Mouse (Mus musculus) 3134 (cell line): ENCODE data around the gene Acer3.

Experiments
- DNase-seq: peaks from one replicate; pipeline ENCODE4 v3.0.0-alpha.2; 2011; ENCODE audit warnings: low spot score; ENCODE audit not compliant: insufficient read length; ENCODE audit errors: extremely low read depth

Gene Acer3

GRCm38 (mm10) chr7:98321083-98321482, at the start of gene Acer3:
Acer3 (minus strand) TSS chr7:98321208.
- no peak for DNase-seq

GRCm38 (mm10) chr7:98369762-98370369, 48.9 kb upstream of the Acer3 start:
- no peak for DNase-seq

DNA sequence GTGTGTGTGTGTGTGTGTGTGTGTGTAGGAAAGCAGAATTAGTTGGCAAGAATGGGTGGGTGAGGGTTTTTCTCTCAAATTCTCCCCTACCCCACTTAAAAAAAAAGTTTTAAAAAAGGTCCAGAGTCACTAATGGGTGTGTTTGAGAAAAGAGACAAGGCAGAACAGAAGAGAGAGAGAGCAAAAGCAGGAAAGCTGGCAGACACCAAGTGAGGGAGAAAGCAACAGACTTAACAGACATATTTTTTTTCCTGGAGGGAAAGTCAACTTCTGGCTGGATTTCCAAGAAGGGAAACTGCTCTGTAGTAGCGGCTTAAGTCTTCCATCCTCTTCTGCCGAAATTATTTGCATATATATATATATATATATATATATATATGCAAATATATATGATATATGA, 40.7 kb upstream of the Acer3 start:
- no peak for DNase-seq

DNA sequence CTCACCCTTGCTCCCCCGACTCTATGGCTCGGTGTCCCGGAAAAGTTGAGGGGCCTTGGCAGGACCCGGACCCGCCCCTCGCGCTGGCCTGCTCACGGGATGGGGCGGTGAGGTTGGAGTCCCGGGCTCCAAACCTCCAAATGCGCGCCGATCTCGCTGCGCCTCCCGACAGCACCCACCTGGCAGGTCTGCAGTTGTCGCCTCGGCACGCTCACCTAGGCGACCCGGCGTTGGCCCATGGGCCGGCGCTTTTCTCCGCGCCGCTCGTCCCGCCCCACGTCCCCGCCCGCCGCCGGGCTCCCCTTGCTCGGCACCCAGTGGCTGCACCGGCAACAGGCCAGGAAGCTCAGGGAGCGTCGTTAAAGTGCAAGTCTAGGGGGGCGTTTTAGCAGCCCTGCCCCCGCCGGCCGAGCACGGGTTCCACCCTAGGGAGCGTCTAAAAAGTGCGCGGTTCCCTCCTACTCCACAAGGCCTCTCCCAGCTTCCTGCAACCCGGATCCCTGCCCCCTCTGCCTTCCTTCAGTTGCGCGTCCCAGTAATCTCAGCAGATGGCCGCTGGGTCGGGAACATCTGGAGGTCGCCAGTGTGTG, 40.1 kb upstream of the Acer3 start, which contains the start of gene Tsku:
Gene Tsku (minus strand): TSS at position 266 of the 590 bp plus-strand sequence.
- peak; percentile 96 for DNase-seq

GRCm38 (mm10) chr7:98360621-98360990, 39.6 kb upstream of the Acer3 start:
- no peak for DNase-seq

GRCm38 (mm10) chr7:98359951-98360620, 39.1 kb upstream of the Acer3 start:
- peak; percentile 84 for DNase-seq

DNA sequence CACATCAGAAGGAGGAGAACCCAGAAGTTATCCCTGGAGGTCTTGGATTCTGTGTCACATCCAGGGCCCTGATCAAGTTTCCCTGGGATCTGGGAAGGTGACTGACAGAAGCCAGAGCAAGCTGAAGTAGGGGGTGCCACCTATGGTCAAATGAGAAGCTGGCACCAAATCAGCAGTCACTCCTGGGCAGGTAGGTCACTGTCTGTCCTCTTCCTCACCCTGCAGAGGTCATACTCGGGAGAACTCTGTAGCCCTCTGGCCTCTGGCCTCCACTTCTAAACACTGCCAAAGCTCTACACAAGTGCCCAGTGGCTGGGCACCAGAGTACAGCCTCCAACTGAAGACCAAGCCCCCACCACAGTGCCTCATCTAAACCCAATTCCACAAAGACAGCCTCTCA, 37.0 kb upstream of the Acer3 start:
- DNase-seq: no peak

DNA sequence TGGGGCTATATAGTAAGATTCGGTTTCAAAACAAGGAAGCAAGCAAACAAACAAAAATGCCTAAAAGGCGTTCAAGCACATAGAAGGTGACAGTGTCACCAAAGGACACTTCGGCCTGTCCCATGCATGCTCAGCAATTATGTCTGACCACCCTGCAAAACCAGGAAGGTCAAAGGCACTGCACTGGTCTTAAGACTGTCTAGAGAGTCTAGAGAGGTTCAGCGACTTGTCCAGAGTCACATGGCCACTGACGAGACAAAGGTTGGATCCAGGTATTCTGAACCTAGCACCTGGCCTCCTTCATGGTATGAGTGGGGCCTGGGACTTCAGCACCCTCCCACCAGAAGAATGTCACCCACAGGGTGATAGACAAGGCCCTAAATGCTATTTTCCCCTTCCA, 36.3 kb upstream of the Acer3 start:
- no peak for DNase-seq

DNA sequence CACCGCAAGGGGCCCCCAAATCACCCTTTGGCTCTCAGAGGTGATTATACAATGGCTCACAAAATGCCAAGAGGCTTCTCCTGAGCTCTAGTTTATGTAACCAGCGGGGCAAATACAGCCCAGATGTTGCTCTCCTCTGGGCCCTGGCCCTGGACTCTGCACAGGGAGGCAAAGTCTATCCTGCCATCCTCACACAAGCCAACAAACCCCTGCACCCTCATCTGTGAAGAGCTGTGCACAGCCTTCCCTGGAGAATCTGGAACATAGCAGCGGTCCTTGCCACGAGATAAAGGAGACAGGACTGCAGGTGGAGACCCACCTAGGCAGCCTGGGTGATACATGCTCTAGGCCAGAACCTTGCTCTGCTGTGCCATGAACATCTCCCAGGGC, 33.9 kb upstream of the Acer3 start:
- no peak for DNase-seq

- no peak for DNase-seq
Measured at GRCm38 (mm10) chr7:98354160-98354920, 33.3 kb upstream of the Acer3 start.

DNA sequence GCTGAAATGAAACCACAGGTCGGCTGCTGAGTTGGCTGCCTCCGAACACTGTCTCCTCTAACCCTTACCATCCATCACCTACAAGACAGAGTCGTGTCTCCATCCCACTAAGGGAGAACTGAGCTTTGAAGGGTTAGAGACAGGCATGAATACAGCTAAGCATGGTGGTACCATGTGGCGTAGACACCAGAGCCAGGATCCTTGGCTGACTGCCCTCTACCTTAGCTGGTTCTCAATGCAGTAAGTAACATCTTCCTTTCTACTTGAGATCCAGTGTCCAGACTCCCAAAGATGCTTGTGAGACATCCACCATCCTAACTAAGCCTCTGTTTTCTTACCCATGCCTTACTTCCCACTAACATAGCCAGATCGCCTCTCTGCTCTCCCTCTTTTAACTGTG, 32.6 kb upstream of the Acer3 start:
- DNase-seq: no peak

DNA sequence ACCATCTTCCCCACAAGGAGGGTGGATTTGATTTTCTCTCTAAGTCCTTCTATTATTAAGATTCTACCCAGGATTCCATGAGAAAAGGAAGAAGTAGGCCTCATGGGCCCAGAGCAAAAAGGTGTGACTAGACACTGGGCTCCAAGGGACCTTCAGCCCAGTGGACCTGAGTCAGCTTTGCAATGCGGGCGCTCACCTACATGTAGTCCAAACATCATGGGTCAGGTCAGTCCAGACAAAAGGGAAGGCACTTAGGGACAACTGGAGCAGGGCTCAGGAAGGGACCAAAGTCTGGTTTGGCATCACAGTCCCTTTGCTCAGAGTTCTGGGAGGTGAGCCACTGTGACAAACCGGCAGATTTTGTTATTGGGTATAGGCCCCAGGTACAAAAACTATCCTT, 30.5 kb upstream of the Acer3 start:
- no peak for DNase-seq

DNA sequence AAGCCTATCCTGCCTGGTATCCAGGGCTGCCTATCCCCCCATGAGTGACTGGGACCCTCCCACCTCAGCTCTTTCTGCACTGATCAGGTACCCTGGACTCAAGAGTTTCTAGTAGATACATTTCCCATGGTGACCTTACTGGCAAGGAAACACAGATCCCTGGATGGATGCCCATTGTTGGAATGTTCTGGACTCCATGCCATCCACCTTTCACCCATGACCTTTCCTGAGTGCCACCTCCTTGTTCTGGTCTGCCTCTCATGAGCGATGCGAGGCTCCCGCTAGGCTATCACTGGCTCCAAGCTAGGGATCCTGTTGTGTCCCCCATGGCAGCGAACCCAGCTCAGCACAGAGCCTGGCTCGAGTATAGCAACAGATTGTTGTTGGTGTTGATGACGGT, 28.8 kb upstream of the Acer3 start:
- no peak for DNase-seq

- DNase-seq: peak; percentile 60
Measured at GRCm38 (mm10) chr7:98349096-98349495, 28.1 kb upstream of the Acer3 start.

- no peak for DNase-seq
Measured at GRCm38 (mm10) chr7:98348043-98348442, 27.0 kb upstream of the Acer3 start.

GRCm38 (mm10) chr7:98347471-98347870, 26.5 kb upstream of the Acer3 start:
- no peak for DNase-seq

DNA sequence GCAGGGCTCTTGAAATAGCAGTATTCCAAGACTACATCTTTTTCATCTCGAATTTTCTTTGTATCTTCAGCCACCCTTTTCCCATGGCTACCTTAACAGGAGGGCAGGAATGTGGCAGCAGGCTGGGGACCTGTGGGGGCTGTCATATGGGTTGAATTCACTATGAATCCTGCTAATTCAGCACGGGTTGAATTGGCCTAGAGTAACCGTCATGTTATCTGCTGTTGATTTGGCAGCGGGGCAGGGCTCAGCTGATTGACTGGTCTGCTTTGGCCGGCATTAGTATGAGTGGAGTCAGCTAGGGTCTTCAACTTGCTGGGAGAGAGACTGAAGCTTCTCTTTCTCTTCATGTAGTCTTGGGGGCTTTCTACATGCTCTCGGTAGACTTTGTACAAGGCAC, 24.0 kb upstream of the Acer3 start:
- no peak for DNase-seq

- DNase-seq: no peak
Measured at GRCm38 (mm10) chr7:98344361-98344760, 23.4 kb upstream of the Acer3 start.

DNA sequence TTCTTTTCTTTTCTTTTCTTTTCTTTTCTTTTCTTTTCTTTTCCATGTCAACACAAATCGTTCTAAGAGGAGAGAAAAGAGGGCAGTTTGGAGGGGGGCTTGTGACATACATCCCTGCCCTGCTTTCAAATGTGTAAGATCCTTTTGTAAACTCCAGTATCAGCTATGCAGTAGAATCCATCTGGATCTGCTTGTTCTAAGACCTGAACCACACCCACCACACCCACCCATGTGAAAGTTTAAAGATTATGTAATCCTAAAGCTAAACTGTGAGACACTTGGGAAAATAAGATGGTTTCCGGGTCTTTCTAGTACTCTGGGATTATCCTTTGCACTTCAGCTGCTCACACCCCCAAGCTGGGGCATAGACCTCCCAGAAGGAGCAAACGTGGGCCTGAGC, 21.2 kb upstream of the Acer3 start:
- no peak for DNase-seq

GRCm38 (mm10) chr7:98341475-98341874, 20.5 kb upstream of the Acer3 start:
- DNase-seq: peak; percentile 71

GRCm38 (mm10) chr7:98340343-98340742, 19.3 kb upstream of the Acer3 start:
- DNase-seq: no peak

GRCm38 (mm10) chr7:98333987-98334386, 13.0 kb upstream of the Acer3 start:
- no peak for DNase-seq
